Mouse (Mus musculus) hindbrain, embryonic 15.5 days (tissue): Measurements from ENCODE around the gene Rnf135. TPM values are rescaled to one million over a fixed set of nuclear protein-coding genes. Genes with fewer than 3 reads are reported as not detected.
"Not testable (repeated sequence)": the region's sequence is repeated elsewhere in the genome, so short reads cannot be mapped to it uniquely, and the experiment has no call there.

Experiments used
- ATAC-seq: fragments of 200-750 bp; cut with Nextera tagmentation; 2 replicates; pipeline ENCODE4 v1.8.0; 2017; ENCODE audit warnings: low read depth, moderate number of reproducible peaks, moderate TSS enrichment; ENCODE audit not compliant: low FRiP score
- H3K27ac ChIP-seq: fragments of 300-500 bp; sonication (generic); replicated peaks from 2 replicates; pipeline ENCODE4 v1.5.1; 2015; ENCODE audit warnings: mild to moderate bottlenecking, inconsistent platforms
- H3K27me3 ChIP-seq: fragments of 300-500 bp; sonication (generic); 2 replicates; pipeline ENCODE4 v1.6.1; 2015; ENCODE audit warnings: control low read depth, inconsistent platforms
- H3K36me3 ChIP-seq: fragments of 300-500 bp; sonication (generic); 2 replicates; pipeline ENCODE4 v1.6.1; 2015; ENCODE audit warnings: control low read depth, inconsistent platforms
- H3K4me1 ChIP-seq: fragments of 300-500 bp; sonication (generic); replicated peaks from 2 replicates; pipeline ENCODE4 v1.6.1; 2015; ENCODE audit warnings: control low read depth, inconsistent platforms
- H3K4me2 ChIP-seq: fragments of 300-500 bp; sonication (generic); 2 replicates; pipeline ENCODE4 v1.6.1; 2015; ENCODE audit warnings: moderate library complexity, mild to moderate bottlenecking, inconsistent platforms
- H3K4me3 ChIP-seq: fragments of 300-500 bp; sonication (generic); 2 replicates; pipeline ENCODE4 v1.5.1; 2015; ENCODE audit warnings: mild to moderate bottlenecking, inconsistent platforms
- H3K9ac ChIP-seq: fragments of 300-500 bp; sonication (generic); 2 replicates; pipeline ENCODE4 v1.6.1; 2015; ENCODE audit warnings: inconsistent platforms
- H3K9me3 ChIP-seq: fragments of 300-500 bp; sonication (generic); 2 replicates; pipeline ENCODE4 v1.6.1; 2016; ENCODE audit warnings: control low read depth, inconsistent platforms
- WGBS: fragments of 180-500 bp; shearing (Covaris S2); methylation state at CpG from one replicate; pipeline ENCODE4 v1.1.7; 2015; 5-methylcytosine and 5-hydroxymethylcytosine counted together
- polyA plus RNA-seq: library from polyadenylated mRNA; unstranded; fragments of >200 nt; fragmentation: Nextera tagmentation; extraction: Ambion mirVana; gene quantifications from 2 replicates; pipeline ENCODE4 v1.2.1, GENCODE M21; 2015

Rnf135 gene
- 3.3 and 3.9 TPM in 2 replicates for polyA plus RNA-seq

- Histone ChIP-seq H3K27me3 (no peaks in the 10 kb centered on the region), H3K9me3 (no peaks in the 10 kb centered on the region), H3K36me3 (no peaks in the 10 kb centered on the region), H3K27ac (peak within 1 kb of the TSS; percentile 75; the same call in 1 of the 2 replicates), H3K9ac (peak within 1 kb of the TSS; percentile 70), H3K4me3 (peak within 1 kb of the TSS; percentile 55), H3K4me1 (no peaks in the 10 kb centered on the region), H3K4me2 (peak within 1 kb of the TSS; percentile 78)
- peak; percentile 88 for ATAC-seq
- 4% methylated on average over 33 of the region's 33 CpGs for whole genome bisulfite sequencing
These were observed at the start of gene Rnf135 for GRCm38 (mm10) chr11:80183705-80184255. Gene Rnf135 (plus strand): TSS chr11:80183851.

GRCm38 (mm10) chr11:80134744-80135143, 48.9 kb upstream of the Rnf135 start:
- ATAC-seq, result no peak
- no peak overlapping the region for H3K9ac ChIP-seq
- no peaks in the 10 kb centered on the region for H3K4me1 ChIP-seq
- H3K27me3 ChIP-seq, result no peaks in the 10 kb centered on the region
- WGBS, result 82% methylated on average over 4 of the region's 4 CpGs
- H3K27ac ChIP-seq, result no peak overlapping the region
- no peaks in the 10 kb centered on the region for H3K9me3 ChIP-seq
- no peak overlapping the region for H3K4me3 ChIP-seq
- H3K36me3 ChIP-seq, result peaks cover 33% of the 10 kb centered on the region
- no peak overlapping the region for H3K4me2 ChIP-seq

- H3K27ac ChIP-seq, result no peak overlapping the region
- no peaks in the 10 kb centered on the region for H3K27me3 ChIP-seq
- H3K9me3 ChIP-seq, result no peaks in the 10 kb centered on the region
- H3K4me2 ChIP-seq, result no peak overlapping the region
- H3K4me3 ChIP-seq, result no peak overlapping the region
- H3K36me3 ChIP-seq, result peaks cover 30% of the 10 kb centered on the region
- no peak overlapping the region for H3K9ac ChIP-seq
- no peak for ATAC-seq
- WGBS, result 84% methylated on average over 11 of the region's 11 CpGs
- peaks cover 5% of the 10 kb centered on the region for H3K4me1 ChIP-seq
These were observed 47.5 kb upstream of the Rnf135 start for GRCm38 (mm10) chr11:80135954-80136683.

- no peak overlapping the region for H3K4me3 ChIP-seq
- no peak overlapping the region for H3K4me2 ChIP-seq
- no peaks in the 10 kb centered on the region for H3K9me3 ChIP-seq
- H3K27me3 ChIP-seq, result no peaks in the 10 kb centered on the region
- no peak overlapping the region for H3K9ac ChIP-seq
- peaks cover 27% of the 10 kb centered on the region for H3K36me3 ChIP-seq
- H3K27ac ChIP-seq, result no peak overlapping the region
- WGBS, result 91% methylated on average over 13 of the region's 13 CpGs
- H3K4me1 ChIP-seq, result peaks cover 8% of the 10 kb centered on the region
- ATAC-seq, result no peak
These were observed 46.9 kb upstream of the Rnf135 start for GRCm38 (mm10) chr11:80136786-80137185.

GRCm38 (mm10) chr11:80137773-80138172, 45.9 kb upstream of the Rnf135 start:
- no peak overlapping the region for H3K27ac ChIP-seq
- peaks cover 14% of the 10 kb centered on the region for H3K4me1 ChIP-seq
- no peak overlapping the region for H3K4me3 ChIP-seq
- peaks cover 18% of the 10 kb centered on the region for H3K36me3 ChIP-seq
- H3K9ac ChIP-seq, result no peak overlapping the region
- H3K27me3 ChIP-seq, result no peaks in the 10 kb centered on the region
- ATAC-seq, result no peak
- H3K4me2 ChIP-seq, result no peak overlapping the region
- H3K9me3 ChIP-seq, result no peaks in the 10 kb centered on the region
- 92% methylated on average over 5 of the region's 5 CpGs for WGBS

GRCm38 (mm10) chr11:80141825-80142521, 41.7 kb upstream of the Rnf135 start, which contains the start of gene Tefm:
Gene Tefm (minus strand): TSS chr11:80142175.
- Histone ChIP-seq H3K4me3 (peak within 1 kb of the TSS; percentile 90), H3K27ac (peak within 1 kb of the TSS; percentile 94), H3K36me3 (peaks cover under 1% of the 10 kb centered on the region; the same call in 1 of the 2 replicates), H3K9ac (peak within 1 kb of the TSS; percentile 86), H3K4me1 (peaks cover 17% of the 10 kb centered on the region), H3K27me3 (no peaks in the 10 kb centered on the region), H3K9me3 (no peaks in the 10 kb centered on the region), H3K4me2 (peak within 1 kb of the TSS; percentile 64)
- peak; percentile 96 for ATAC-seq
- WGBS, result 0% methylated on average over 40 of the region's 40 CpGs

GRCm38 (mm10) chr11:80142872-80143271, 40.8 kb upstream of the Rnf135 start:
- Histone ChIP-seq H3K9ac (0 out of 2 replicates have a peak overlapping the region, but pooled peaks have one; percentile 86), H3K36me3 (no peaks in the 10 kb centered on the region), H3K4me2 (peak overlapping the region; percentile 64), H3K27me3 (no peaks in the 10 kb centered on the region), H3K4me1 (peaks cover 17% of the 10 kb centered on the region), H3K27ac (no peak overlapping the region), H3K9me3 (no peaks in the 10 kb centered on the region), H3K4me3 (peak overlapping the region; percentile 90)
- 52% methylated on average over 7 of the region's 8 CpGs for WGBS
- peak; percentile 33; the same call in 1 of the 2 replicates for ATAC-seq

GRCm38 (mm10) chr11:80145787-80146275, 37.8 kb upstream of the Rnf135 start:
- no peaks in the 10 kb centered on the region for H3K36me3 ChIP-seq
- H3K4me1 ChIP-seq, result peaks cover 14% of the 10 kb centered on the region
- no peak overlapping the region for H3K27ac ChIP-seq
- WGBS, result 61% methylated on average over 10 of the region's 10 CpGs
- H3K9me3 ChIP-seq, result no peaks in the 10 kb centered on the region
- no peak overlapping the region for H3K4me3 ChIP-seq
- no peak overlapping the region for H3K4me2 ChIP-seq
- no peak for ATAC-seq
- H3K9ac ChIP-seq, result no peak overlapping the region
- H3K27me3 ChIP-seq, result no peaks in the 10 kb centered on the region

- 74% methylated on average over 6 of the region's 6 CpGs for WGBS
- Histone ChIP-seq H3K9me3 (no peaks in the 10 kb centered on the region), H3K27ac (no peak overlapping the region), H3K4me2 (no peak overlapping the region), H3K27me3 (no peaks in the 10 kb centered on the region), H3K9ac (no peak overlapping the region), H3K4me1 (peaks cover 3% of the 10 kb centered on the region), H3K4me3 (no peak overlapping the region), H3K36me3 (no peaks in the 10 kb centered on the region)
- no peak for ATAC-seq
These were observed 35.9 kb upstream of the Rnf135 start for GRCm38 (mm10) chr11:80147748-80148147.

GRCm38 (mm10) chr11:80148313-80148712, 35.3 kb upstream of the Rnf135 start:
- Histone ChIP-seq H3K36me3 (no peaks in the 10 kb centered on the region), H3K27ac (no peak overlapping the region), H3K4me2 (no peak overlapping the region), H3K4me1 (no peaks in the 10 kb centered on the region), H3K4me3 (no peak overlapping the region), H3K27me3 (peaks cover 5% of the 10 kb centered on the region), H3K9me3 (no peaks in the 10 kb centered on the region), H3K9ac (no peak overlapping the region)
- 65% methylated on average over 1 of the region's 1 CpGs for WGBS
- ATAC-seq, result no peak

GRCm38 (mm10) chr11:80148974-80149373, 34.7 kb upstream of the Rnf135 start:
- not testable (repeated sequence) for H3K27ac ChIP-seq, H3K9me3 ChIP-seq, H3K4me1 ChIP-seq, H3K4me3 ChIP-seq, ATAC-seq, H3K4me2 ChIP-seq, H3K36me3 ChIP-seq, H3K9ac ChIP-seq
- peaks cover 11% of the 10 kb centered on the region for H3K27me3 ChIP-seq
- WGBS, result 60% methylated on average over 3 of the region's 4 CpGs
